Comparison of ENCODE assay signal across 35 mouse cellular contexts in the genomic region with DNA sequence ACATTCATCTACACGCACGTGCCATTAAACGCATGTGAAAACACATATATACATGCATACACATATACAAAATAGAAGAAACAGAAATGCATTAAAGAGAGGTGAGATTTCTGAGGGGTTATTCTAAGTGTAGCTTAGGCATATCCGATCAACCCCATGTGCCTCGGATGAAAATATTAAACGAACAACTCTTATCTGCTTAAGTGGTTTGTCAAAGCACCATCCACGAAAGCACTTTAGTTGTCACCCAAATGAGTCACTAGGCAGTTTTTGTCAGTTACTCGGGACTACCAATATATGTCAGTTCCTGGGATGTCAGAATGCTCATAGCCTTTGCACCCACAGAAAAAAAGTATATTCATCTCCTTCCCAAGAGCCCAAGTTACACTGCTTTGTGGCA.
"Had no signal": no experiment of that assay in that cellular context is flagged by ENCODE, and none has a peak within 500 bp of the region (broad histone marks: within the 10 kb centered on the region; RNA-seq: fewer than 3 reads in every experiment).

No protein-coding gene starts in this region.

- H3K4me2 ChIP-seq: heart, embryonic 11.5 days; heart, embryonic 12.5 days; heart, embryonic 13.5 days; heart, embryonic 15.5 days; hindbrain, embryonic 12.5 days; hindbrain, embryonic 13.5 days; hindbrain, embryonic 14.5 days; hindbrain, embryonic 15.5 days; intestine, embryonic 15.5 days; kidney, embryonic 15.5 days had no signal

- H3K9me3 ChIP-seq: heart, embryonic 10.5 days; heart, embryonic 12.5 days; heart, embryonic 13.5 days; heart, embryonic 15.5 days; hindbrain, embryonic 10.5 days; hindbrain, embryonic 12.5 days; hindbrain, embryonic 13.5 days; hindbrain, embryonic 15.5 days; intestine, embryonic 15.5 days; kidney, embryonic 15.5 days had no signal

- H3K36me3 ChIP-seq: heart, embryonic 10.5 days; heart, embryonic 12.5 days; heart, embryonic 13.5 days; heart, embryonic 15.5 days; hindbrain, embryonic 10.5 days; hindbrain, embryonic 12.5 days; hindbrain, embryonic 13.5 days; hindbrain, embryonic 15.5 days; intestine, embryonic 15.5 days; kidney, embryonic 15.5 days had no signal

- H3K9ac ChIP-seq: heart, embryonic 12.5 days; heart, embryonic 13.5 days; heart, embryonic 15.5 days; hindbrain, embryonic 12.5 days; hindbrain, embryonic 13.5 days; hindbrain, embryonic 14.5 days; hindbrain, embryonic 15.5 days; intestine, embryonic 15.5 days; kidney, embryonic 15.5 days had no signal

- DNase-seq: heart, postnatal 10 days; heart, postnatal 14 days; heart, postnatal 36 days; heart, postnatal 4 days; kidney, adult 11 months; kidney, adult 18-20 months; kidney, adult 2 months; kidney, adult 8-10 months; kidney, adult 9 months; kidney, postnatal 10 days; kidney, postnatal 14 days; kidney, postnatal 25 days; kidney, postnatal 36 days; kidney, postnatal 4 days; layer of hippocampus, adult 9-11 months; layer of hippocampus, postnatal 36 days had no signal

- H3K4me3 ChIP-seq: heart, embryonic 10.5 days; heart, embryonic 12.5 days; heart, embryonic 13.5 days; heart, embryonic 15.5 days; hindbrain, embryonic 10.5 days; hindbrain, embryonic 12.5 days; hindbrain, embryonic 13.5 days; hindbrain, embryonic 15.5 days; intestine, embryonic 15.5 days; kidney, embryonic 15.5 days; layer of hippocampus, adult 2 months had no signal

- H3K27me3 ChIP-seq: heart, embryonic 12.5 days; heart, embryonic 15.5 days; hindbrain, embryonic 12.5 days; hindbrain, embryonic 15.5 days; intestine, embryonic 15.5 days; kidney, embryonic 15.5 days had no signal

- ATAC-seq: hindbrain, embryonic 16.5 days; hindbrain, postnatal 0 days; inflammation-experienced regulatory T-cells, adult 6 months; intestine, embryonic 15.5 days; intestine, embryonic 16.5 days; intestine, postnatal 0 days had no signal

- H3K27ac ChIP-seq: heart, embryonic 10.5 days; heart, embryonic 13.5 days; heart, embryonic 15.5 days; hindbrain, embryonic 10.5 days; hindbrain, embryonic 12.5 days; hindbrain, embryonic 13.5 days; hindbrain, embryonic 14.5 days; hindbrain, embryonic 15.5 days; hindbrain, postnatal 0 days; intestine, embryonic 15.5 days; kidney, embryonic 15.5 days; kidney, postnatal 0 days; layer of hippocampus, adult 2 months had no signal
